Mouse (Mus musculus) lung, embryonic 14.5 days (tissue): Measurements from ENCODE around the gene Rab40c. TPM values are rescaled to one million over a fixed set of nuclear protein-coding genes. Genes with fewer than 3 reads are reported as not detected.
A peak's percentile ranks its signal among the peaks of the same experiment; 100 is the strongest.
"Not testable (repeated sequence)": the region's sequence is repeated elsewhere in the genome, so short reads cannot be mapped to it uniquely, and the experiment has no call there.

Experiments
- ATAC-seq: fragments of 200-750 bp; cut with Nextera tagmentation; 2 replicates; pipeline ENCODE4 v1.8.0; 2017; ENCODE audit warnings: mild to moderate bottlenecking, moderate TSS enrichment, moderate library complexity; ENCODE audit not compliant: insufficient read depth
- DNase-seq: peaks from one replicate; pipeline ENCODE4 v3.0.0-alpha.2; 2015
- H3K27ac ChIP-seq: fragments of 300-500 bp; sonication (generic); 2 replicates; pipeline ENCODE4 v1.5.1; 2014; ENCODE audit warnings: low read depth, mild to moderate bottlenecking, moderate library complexity
- H3K27me3 ChIP-seq: fragments of 300-500 bp; sonication (generic); 2 replicates; pipeline ENCODE4 v1.6.1; 2014; ENCODE audit warnings: low read length, control low read depth; ENCODE audit not compliant: insufficient read depth
- H3K36me3 ChIP-seq: fragments of 300-500 bp; sonication (generic); 2 replicates; pipeline ENCODE4 v1.6.1; 2014; ENCODE audit warnings: control low read depth; ENCODE audit not compliant: insufficient read depth
- H3K4me1 ChIP-seq: fragments of 300-500 bp; sonication (generic); 2 replicates; pipeline ENCODE4 v1.6.1; 2014; ENCODE audit warnings: antibody characterized with exemption, control low read depth; ENCODE audit not compliant: insufficient read depth
- H3K4me2 ChIP-seq: fragments of 300-500 bp; sonication (generic); 2 replicates; pipeline ENCODE4 v1.6.1; 2014; ENCODE audit warnings: mild to moderate bottlenecking
- H3K4me3 ChIP-seq: fragments of 300-500 bp; sonication (generic); 2 replicates; pipeline ENCODE4 v1.5.1; 2014; ENCODE audit warnings: low read depth, low read length
- H3K9ac ChIP-seq: fragments of 300-500 bp; sonication (generic); 2 replicates; pipeline ENCODE4 v1.6.1; 2014
- H3K9me3 ChIP-seq: fragments of 300-500 bp; sonication (generic); 2 replicates; pipeline ENCODE4 v1.6.1; 2016; ENCODE audit warnings: low read depth, low read length, control low read depth
- CTCF ChIP-seq: IDR thresholded peaks from 2 replicates; pipeline ENCODE4 v1.5.1; 2016; ENCODE audit warnings: antibody characterized with exemption, low read depth
- WGBS: fragments of 180-500 bp; shearing (Covaris S2); extraction: QIAGEN DNeasy Blood & Tissue Kit; methylation state at CpG from one replicate; pipeline ENCODE4 v1.1.7; 2014; 5-methylcytosine and 5-hydroxymethylcytosine counted together
- polyA plus RNA-seq: library from polyadenylated mRNA; unstranded; fragments of >200 nt; fragmentation: Nextera tagmentation; extraction: Ambion mirVana; gene quantifications from 2 replicates; pipeline ENCODE4 v1.2.1, GENCODE M21; 2014

Rab40c gene
- polyA plus RNA-seq, 1 experiment from 2014 or later, result 15.4 TPM

- WGBS, result 1% methylated on average over 59 of the region's 59 CpGs
- peak overlapping the region; percentile 65 for H3K9ac ChIP-seq
- peak overlapping the region; percentile 94 for H3K4me2 ChIP-seq
- H3K9me3 ChIP-seq, result no peaks in the 10 kb centered on the region
- H3K36me3 ChIP-seq, result peaks cover 22% of the 10 kb centered on the region
- peak overlapping the region; percentile 76 for H3K4me3 ChIP-seq
- DNase-seq, result peak; percentile 94
- no peaks in the 10 kb centered on the region for H3K27me3 ChIP-seq
- TF ChIP-seq CTCF, result peak; percentile 37; the same call in 1 of the 2 replicates
- H3K4me1 ChIP-seq, result peaks cover 12% of the 10 kb centered on the region; the same call in 1 of the 2 replicates
- H3K27ac ChIP-seq, result peak overlapping the region; percentile 91
- ATAC-seq, result peak; percentile 94
Measured at GRCm38 (mm10) chr17:25875171-25876136, 44.1 kb downstream of the Rab40c start.

DNA sequence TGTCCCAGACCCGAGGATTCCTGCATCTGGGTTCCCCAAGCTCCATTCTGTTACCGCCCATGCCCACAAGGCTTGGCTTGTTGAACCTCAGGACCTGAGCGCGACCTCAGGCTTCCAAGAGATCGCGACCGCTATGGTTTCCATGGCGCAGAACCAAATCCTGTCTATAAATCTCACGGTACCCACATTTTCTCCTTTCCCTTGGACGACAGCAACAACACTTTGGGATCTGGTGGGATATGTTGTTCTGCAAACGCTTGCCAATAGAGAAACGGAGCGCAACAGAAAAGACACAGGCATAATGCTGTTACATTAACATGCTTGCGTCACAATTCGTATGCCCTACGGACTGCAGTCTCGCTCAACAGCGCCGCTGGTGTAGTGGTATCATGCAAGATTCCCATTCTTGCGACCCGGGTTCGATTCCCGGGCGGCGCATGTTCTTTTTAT is 44.8 kb downstream of the Rab40c start, which contains the start of gene Mettl26:
Gene Mettl26 (plus strand): TSS at position 354 of the 450 bp plus-strand sequence.
- peak; percentile 77 for ATAC-seq
- H3K9me3 ChIP-seq, result no peaks in the 10 kb centered on the region
- H3K4me2 ChIP-seq, result peak within 1 kb of the TSS; percentile 94
- WGBS, result under 1% methylated on average over 25 of the region's 25 CpGs
- peak within 1 kb of the TSS; percentile 76 for H3K4me3 ChIP-seq
- H3K27ac ChIP-seq, result peak within 1 kb of the TSS; percentile 91
- TF ChIP-seq CTCF, result peak; percentile 35
- H3K36me3 ChIP-seq, result peaks cover 22% of the 10 kb centered on the region
- peaks cover 12% of the 10 kb centered on the region; the same call in 1 of the 2 replicates for H3K4me1 ChIP-seq
- DNase-seq, result peak; percentile 99
- peak within 1 kb of the TSS; percentile 65 for H3K9ac ChIP-seq
- no peaks in the 10 kb centered on the region for H3K27me3 ChIP-seq

GRCm38 (mm10) chr17:25874148-25874720 is 45.3 kb downstream of the Rab40c start:
- 6% methylated on average over 14 of the region's 14 CpGs for WGBS
- H3K4me1 ChIP-seq, result peaks cover 12% of the 10 kb centered on the region; the same call in 1 of the 2 replicates
- H3K4me2 ChIP-seq, result peak overlapping the region; percentile 94
- H3K36me3 ChIP-seq, result peaks cover 17% of the 10 kb centered on the region
- H3K4me3 ChIP-seq, result peak overlapping the region; percentile 76
- no peak for ATAC-seq
- no peaks in the 10 kb centered on the region for H3K9me3 ChIP-seq
- H3K27me3 ChIP-seq, result no peaks in the 10 kb centered on the region
- no peak for DNase-seq
- H3K9ac ChIP-seq, result peak overlapping the region; percentile 58
- TF ChIP-seq CTCF, result no peak
- peak overlapping the region; percentile 91 for H3K27ac ChIP-seq

- Histone ChIP-seq H3K27me3 (no peaks in the 10 kb centered on the region), H3K9me3 (no peaks in the 10 kb centered on the region), H3K4me3 (peak overlapping the region; percentile 76; the same call in 1 of the 2 replicates), H3K4me1 (peaks cover 15% of the 10 kb centered on the region; the same call in 1 of the 2 replicates), H3K27ac (no peak overlapping the region), H3K9ac (peak overlapping the region; percentile 58), H3K4me2 (peak overlapping the region; percentile 94), H3K36me3 (peaks cover 11% of the 10 kb centered on the region; the same call in 1 of the 2 replicates)
- TF ChIP-seq CTCF, result no peak
- ATAC-seq (no peak), DNase-seq (no peak)
- WGBS, result 58% methylated on average over 11 of the region's 11 CpGs
Measured at GRCm38 (mm10) chr17:25873405-25874147, 46.0 kb downstream of the Rab40c start.

DNA sequence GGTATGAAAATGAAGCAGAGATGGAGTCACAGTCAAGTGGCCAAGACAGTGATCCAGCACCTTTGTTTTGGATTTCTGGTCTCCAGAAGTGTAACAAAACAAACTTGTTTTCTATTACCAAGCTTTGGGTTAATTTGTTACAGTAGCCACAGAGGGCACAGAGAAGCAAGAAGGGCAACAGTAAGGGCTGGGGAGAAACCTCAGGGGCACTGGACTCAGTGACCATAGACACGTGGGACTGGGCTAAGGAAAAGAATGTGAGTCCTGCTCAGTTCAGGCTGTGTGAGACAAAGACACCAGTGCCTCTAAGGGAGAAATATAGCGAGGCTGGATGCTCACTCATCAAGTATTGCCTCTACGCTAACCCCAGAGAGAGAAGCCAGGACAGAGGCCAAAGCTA is 46.9 kb downstream of the Rab40c start:
- 79% methylated on average over 3 of the region's 3 CpGs for WGBS
- H3K36me3 ChIP-seq, result 0 out of 2 replicates have a peak, but pooled peaks cover 2% of the 10 kb centered on the region

GRCm38 (mm10) chr17:25871566-25871965 is 48.0 kb downstream of the Rab40c start:
- not testable (repeated sequence) for H3K9me3 ChIP-seq, H3K27me3 ChIP-seq, H3K4me2 ChIP-seq, ATAC-seq, DNase-seq, H3K4me3 ChIP-seq, H3K36me3 ChIP-seq, H3K9ac ChIP-seq, H3K27ac ChIP-seq
- H3K4me1 ChIP-seq, result peaks cover 15% of the 10 kb centered on the region; the same call in 1 of the 2 replicates

More for the DNA sequence above, 46.9 kb downstream of the Rab40c start:
- Histone ChIP-seq H3K4me1 (peaks cover 15% of the 10 kb centered on the region; the same call in 1 of the 2 replicates), H3K27ac (no peak overlapping the region), H3K9me3 (no peaks in the 10 kb centered on the region), H3K4me2 (no peak overlapping the region), H3K4me3 (no peak overlapping the region), H3K27me3 (no peaks in the 10 kb centered on the region), H3K9ac (no peak overlapping the region)
- TF ChIP-seq CTCF, result no peak
- ATAC-seq (no peak), DNase-seq (no peak)
